Mouse (Mus musculus): ENCODE results near the gene Mpzl1. TPM values are rescaled to one million over a fixed set of nuclear protein-coding genes. Genes with fewer than 3 reads are reported as not detected.

The Mpzl1 gene
- polyA plus RNA-seq (2015; fragmentation: Nextera tagmentation; extraction: Ambion mirVana), result 160 and 164 TPM in 2 replicates

GRCm38 (mm10) chr1:165634151-165634884 lies at the start of gene Mpzl1:
Mpzl1 (minus strand) TSS chr1:165634538.

Other genes with a start within 250 kb of the Mpzl1 start
- 20.4 and 21.9 TPM in 2 replicates for gene Dcaf6, start 174.1 kb downstream of the Mpzl1 start, polyA plus RNA-seq (2015; fragmentation: Nextera tagmentation; extraction: Ambion mirVana)
- gene Mpc2, start 173.9 kb downstream of the Mpzl1 start, polyA plus RNA-seq (2015; fragmentation: Nextera tagmentation; extraction: Ambion mirVana), result 303 and 327 TPM in 2 replicates
- gene Adcy10, start 149.4 kb downstream of the Mpzl1 start, polyA plus RNA-seq (2015; fragmentation: Nextera tagmentation; extraction: Ambion mirVana), result 0.17 and 0.23 TPM in 2 replicates
- gene Rcsd1, start 75.2 kb upstream of the Mpzl1 start, polyA plus RNA-seq (2015; fragmentation: Nextera tagmentation; extraction: Ambion mirVana), result 8.1 and 8.5 TPM in 2 replicates
- gene Creg1, start 129.2 kb upstream of the Mpzl1 start, polyA plus RNA-seq (2015; fragmentation: Nextera tagmentation; extraction: Ambion mirVana), result 70.1 and 73.7 TPM in 2 replicates
- gene Cd247, start 154.1 kb upstream of the Mpzl1 start, polyA plus RNA-seq (2015; fragmentation: Nextera tagmentation; extraction: Ambion mirVana), result 0.73 and 0.81 TPM in 2 replicates

Data from neural tube, postnatal 0 days (tissue).